15 mouse cellular contexts compared by ENCODE assay signal in the genomic region with DNA sequence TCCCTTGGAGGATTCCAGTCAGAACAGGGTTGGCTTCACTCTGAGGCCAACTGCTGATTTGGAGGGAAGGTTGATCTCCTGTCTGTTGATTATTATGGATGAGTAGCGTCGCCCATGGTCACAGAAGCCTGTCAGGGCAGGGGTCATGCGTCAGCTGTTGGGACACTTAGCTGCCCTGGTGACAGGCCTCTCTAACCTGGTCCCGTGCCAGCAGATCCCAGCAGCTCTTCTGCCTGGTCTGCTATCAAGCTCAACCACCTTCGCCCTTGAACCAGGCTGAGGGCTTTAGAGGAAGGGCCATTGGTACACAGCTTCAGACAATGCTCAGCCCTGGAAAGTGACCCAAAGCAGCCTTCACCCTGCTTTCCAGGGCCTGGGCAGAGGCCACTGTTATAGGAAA. TPM values are rescaled to one million over a fixed set of nuclear protein-coding genes. Genes with fewer than 3 reads are reported as not detected.
DNase-seq lines count a peak whose midpoint lies in the region; ATAC-seq lines count a peak whose summit lies in the region.
"Had no signal": no experiment of that assay in that cellular context is flagged by ENCODE, and none has a peak within 500 bp of the region (broad histone marks: within the 10 kb centered on the region; RNA-seq: fewer than 3 reads in every experiment).

No protein-coding gene starts in this region.

- H3K4me3 ChIP-seq in kidney, embryonic 14.5 days (ENCODE audit: low read length), result no peak overlapping the region
- H3K4me3 ChIP-seq: limb, embryonic 15.5 days had no signal

- no peaks in the 10 kb centered on the region for H3K36me3 ChIP-seq in kidney, embryonic 14.5 days (ENCODE audit: control insufficient read depth, insufficient read depth, low read length)
- H3K36me3 ChIP-seq: limb, embryonic 15.5 days had no signal

- no peaks in the 10 kb centered on the region for H3K9me3 ChIP-seq in kidney, embryonic 14.5 days (ENCODE audit: control insufficient read depth, low read length)
- H3K9me3 ChIP-seq: limb, embryonic 15.5 days had no signal

- no peak overlapping the region for H3K27ac ChIP-seq in kidney, embryonic 14.5 days (ENCODE audit: low read depth, low read length)
- H3K27ac ChIP-seq: limb, embryonic 15.5 days; macrophage had no signal

- ATAC-seq in kidney, embryonic 14.5 days (ENCODE audit: low FRiP score, low TSS enrichment), result no peak
- ATAC-seq: intestine, embryonic 16.5 days had no signal

- H3K27me3 ChIP-seq in kidney, embryonic 14.5 days (ENCODE audit: control insufficient read depth, insufficient read depth, low read length), result no peaks in the 10 kb centered on the region
- H3K27me3 ChIP-seq: limb, embryonic 15.5 days had no signal

- no peak overlapping the region for H3K4me2 ChIP-seq in kidney, embryonic 14.5 days (replicated peaks; ENCODE audit: low read depth, low read length)
- H3K4me2 ChIP-seq: limb, embryonic 15.5 days had no signal

- H3K4me1 ChIP-seq in kidney, embryonic 14.5 days (ENCODE audit: control insufficient read depth, insufficient read depth, low read length), result no peaks in the 10 kb centered on the region

- WGBS in kidney, embryonic 14.5 days, result 75% methylated on average over 5 of the region's 5 CpGs

- peak; percentile 43 to 59 for DNase-seq in cerebellum, postnatal 14 days
- DNase-seq in cerebellum, adult 9-11 months, result no peak
- DNase-seq in kidney, adult 11 months, result peak; percentile 17
- peak; percentile 87 for DNase-seq in adrenal gland, adult 2 months
- DNase-seq in kidney, postnatal 25 days, result peak; percentile 63 to 72
- no peak for DNase-seq in thymus, postnatal 4 days
- no peak for DNase-seq in layer of hippocampus, postnatal 10 days (ENCODE audit: low spot score in 2 of 2)
- DNase-seq: layer of hippocampus, postnatal 36 days; thymus, adult 18-20 months had no signal

- H3K9ac ChIP-seq in kidney, embryonic 14.5 days (ENCODE audit: low read depth, low read length), result no peak overlapping the region
- H3K9ac ChIP-seq: limb, embryonic 15.5 days had no signal

RNA-seq across cellular contexts. Expression of gene Tmigd3, which starts 5.3 kb away (rescaled TPM):
- 0.53 TPM in 1 of 2 replicates, not detected in the other for polyA plus RNA-seq in kidney, embryonic 14.5 days (2014; fragmentation: Nextera tagmentation; extraction: Ambion mirVana)
- total RNA-seq in adrenal gland, adult 2 months (2021), result not detected
- not detected in 2 replicates for polyA plus RNA-seq in adrenal gland, adult 2 months (2012; rRNA removed)
- under 1 TPM in 1 of 2 experiments, not detected in 1; 0.47 TPM for total RNA-seq in layer of hippocampus, postnatal 10 days (2021)
- total RNA-seq: ES-E14; layer of hippocampus, postnatal 36 days had no signal

RNA-seq across cellular contexts. Expression of gene Adora3, which starts 5.4 kb away (rescaled TPM):
- 0.18 TPM in 1 of 2 replicates, not detected in the other for polyA plus RNA-seq in kidney, embryonic 14.5 days (2014; fragmentation: Nextera tagmentation; extraction: Ambion mirVana)
- under 1 TPM; 0.12 to 0.35 TPM for total RNA-seq in adrenal gland, adult 2 months (2021)
- 0.18 and 0.28 TPM in 2 replicates for polyA plus RNA-seq in adrenal gland, adult 2 months (2012; rRNA removed)
- total RNA-seq in layer of hippocampus, postnatal 10 days (2021), result 1 to 10 TPM in 1 of 2 experiments, under 1 TPM in 1; 0.34 to 1.1 TPM
- total RNA-seq: ES-E14 had no signal
- polyA plus RNA-seq: heart, embryonic 14.5 days had no signal

RNA-seq across cellular contexts. Expression of gene I830077J02Rik, which starts 56.4 kb away (rescaled TPM):
- polyA plus RNA-seq in kidney, embryonic 14.5 days (2014; fragmentation: Nextera tagmentation; extraction: Ambion mirVana), result 0.64 and 0.70 TPM in 2 replicates
- total RNA-seq in adrenal gland, adult 2 months (2021), result 1 to 10 TPM in 1 of 2 experiments, under 1 TPM in 1; 0.29 to 1.7 TPM
- 0.43 and 0.56 TPM in 2 replicates for polyA plus RNA-seq in adrenal gland, adult 2 months (2012; rRNA removed)
- total RNA-seq in layer of hippocampus, postnatal 10 days (2021), result 1 to 10 TPM; 1.2 to 1.6 TPM

Comparison
In these comparisons a context has a peak if more than half of its experiments do, and no peak if none do; other contexts are left out.
1. DNase-seq: peak in cerebellum, postnatal 14 days (2 of 2), kidney, adult 11 months (single experiment), adrenal gland, adult 2 months (single experiment) and kidney, postnatal 25 days (2 of 2); none in cerebellum, adult 9-11 months (single experiment), thymus, postnatal 4 days (single experiment) and layer of hippocampus, postnatal 10 days (0 of 2).